Mouse (Mus musculus): ENCODE results near the gene Syn3. TPM values are rescaled to one million over a fixed set of nuclear protein-coding genes. Genes with fewer than 3 reads are reported as not detected.

Gene Syn3
- polyA plus RNA-seq, 1 experiment = 0.84 TPM

GRCm38 (mm10) chr10:86296111-86296510 lies 202.6 kb downstream of the Syn3 start:
- no peaks in the 10 kb centered on the region for H3K36me3 ChIP-seq (ENCODE audit: control insufficient read depth, insufficient read depth, low read length)
- 2% methylated on average over 14 of the region's 14 CpGs for WGBS
- peaks cover 3% of the 10 kb centered on the region; the same call in 1 of the 2 replicates for H3K4me1 ChIP-seq (replicated peaks; ENCODE audit: control insufficient read depth, insufficient read depth, low read length)
- no peak overlapping the region for H3K27ac ChIP-seq (ENCODE audit: control insufficient read depth, insufficient read depth, low read length)
- peak; percentile 82; the same call in 1 of the 2 replicates for TF ChIP-seq CTCF (IDR thresholded peaks at IDR 0.05; ENCODE audit: borderline replicate concordance, control insufficient read depth, extremely low read depth, insufficient read depth, low read length, poor library complexity)
- no peak for TF ChIP-seq POLR2A (IDR thresholded peaks at IDR 0.05; ENCODE audit: control insufficient read depth, extremely low read depth, insufficient read depth, low read length, poor library complexity)
- H3K27me3 ChIP-seq (ENCODE audit: control insufficient read depth, insufficient read depth, low read length) = peaks cover 2% of the 10 kb centered on the region; the same call in 1 of the 2 replicates
- peak; percentile 56 for DNase-seq
- no peak overlapping the region for H3K4me3 ChIP-seq (ENCODE audit: control insufficient read depth, insufficient read depth, low read length)

GRCm38 (mm10) chr10:86295454-86296098 lies 203.1 kb downstream of the Syn3 start:
- DNase-seq = no peak
- H3K4me1 ChIP-seq (replicated peaks; ENCODE audit: control insufficient read depth, insufficient read depth, low read length) = peaks cover 3% of the 10 kb centered on the region; the same call in 1 of the 2 replicates
- 24% methylated on average over 13 of the region's 13 CpGs for WGBS
- TF ChIP-seq POLR2A (IDR thresholded peaks at IDR 0.05; ENCODE audit: control insufficient read depth, extremely low read depth, insufficient read depth, low read length, poor library complexity) (no peak), CTCF (IDR thresholded peaks at IDR 0.05; ENCODE audit: borderline replicate concordance, control insufficient read depth, extremely low read depth, insufficient read depth, low read length, poor library complexity) (no peak)
- H3K27me3 ChIP-seq (ENCODE audit: control insufficient read depth, insufficient read depth, low read length) = peaks cover 2% of the 10 kb centered on the region; the same call in 1 of the 2 replicates
- H3K4me3 ChIP-seq (ENCODE audit: control insufficient read depth, insufficient read depth, low read length) = no peak overlapping the region
- H3K36me3 ChIP-seq (ENCODE audit: control insufficient read depth, insufficient read depth, low read length) = no peaks in the 10 kb centered on the region
- H3K27ac ChIP-seq (ENCODE audit: control insufficient read depth, insufficient read depth, low read length) = no peak overlapping the region

GRCm38 (mm10) chr10:86294599-86295365 lies 203.9 kb downstream of the Syn3 start:
- TF ChIP-seq CTCF (IDR thresholded peaks at IDR 0.05; ENCODE audit: borderline replicate concordance, control insufficient read depth, extremely low read depth, insufficient read depth, low read length, poor library complexity) (no peak), POLR2A (IDR thresholded peaks at IDR 0.05; ENCODE audit: control insufficient read depth, extremely low read depth, insufficient read depth, low read length, poor library complexity) (no peak)
- no peak for DNase-seq
- no peaks in the 10 kb centered on the region; the same call in 1 of the 2 replicates for H3K27me3 ChIP-seq (ENCODE audit: control insufficient read depth, insufficient read depth, low read length)
- H3K36me3 ChIP-seq (ENCODE audit: control insufficient read depth, insufficient read depth, low read length) = no peaks in the 10 kb centered on the region
- 79% methylated on average over 10 of the region's 10 CpGs for WGBS
- H3K4me1 ChIP-seq (replicated peaks; ENCODE audit: control insufficient read depth, insufficient read depth, low read length) = no peaks in the 10 kb centered on the region
- H3K27ac ChIP-seq (ENCODE audit: control insufficient read depth, insufficient read depth, low read length) = no peak overlapping the region
- H3K4me3 ChIP-seq (ENCODE audit: control insufficient read depth, insufficient read depth, low read length) = no peak overlapping the region

- Histone ChIP-seq H3K27me3 (ENCODE audit: control insufficient read depth, insufficient read depth, low read length) (no peaks in the 10 kb centered on the region), H3K4me3 (ENCODE audit: control insufficient read depth, insufficient read depth, low read length) (no peak overlapping the region), H3K27ac (ENCODE audit: control insufficient read depth, insufficient read depth, low read length) (no peak overlapping the region), H3K36me3 (ENCODE audit: control insufficient read depth, insufficient read depth, low read length) (no peaks in the 10 kb centered on the region), H3K4me1 (replicated peaks; ENCODE audit: control insufficient read depth, insufficient read depth, low read length) (no peaks in the 10 kb centered on the region)
- 72% methylated on average over 1 of the region's 1 CpGs for WGBS
- TF ChIP-seq POLR2A (IDR thresholded peaks at IDR 0.05; ENCODE audit: control insufficient read depth, extremely low read depth, insufficient read depth, low read length, poor library complexity) (no peak), CTCF (IDR thresholded peaks at IDR 0.05; ENCODE audit: borderline replicate concordance, control insufficient read depth, extremely low read depth, insufficient read depth, low read length, poor library complexity) (no peak)
- DNase-seq = no peak
Measured at GRCm38 (mm10) chr10:86293880-86294279, 204.8 kb downstream of the Syn3 start.

- Histone ChIP-seq H3K27me3 (ENCODE audit: control insufficient read depth, insufficient read depth, low read length) (no peaks in the 10 kb centered on the region), H3K27ac (ENCODE audit: control insufficient read depth, insufficient read depth, low read length) (no peak overlapping the region), H3K4me1 (replicated peaks; ENCODE audit: control insufficient read depth, insufficient read depth, low read length) (no peaks in the 10 kb centered on the region), H3K36me3 (ENCODE audit: control insufficient read depth, insufficient read depth, low read length) (no peaks in the 10 kb centered on the region), H3K4me3 (ENCODE audit: control insufficient read depth, insufficient read depth, low read length) (no peak overlapping the region)
- DNase-seq = no peak
- no peak for TF ChIP-seq CTCF (IDR thresholded peaks at IDR 0.05; ENCODE audit: borderline replicate concordance, control insufficient read depth, extremely low read depth, insufficient read depth, low read length, poor library complexity)
- no peak for TF ChIP-seq POLR2A (IDR thresholded peaks at IDR 0.05; ENCODE audit: control insufficient read depth, extremely low read depth, insufficient read depth, low read length, poor library complexity)
- 90% methylated on average over 8 of the region's 8 CpGs for WGBS
Measured at GRCm38 (mm10) chr10:86290109-86290771, 208.5 kb downstream of the Syn3 start.

- TF ChIP-seq CTCF (IDR thresholded peaks at IDR 0.05; ENCODE audit: borderline replicate concordance, control insufficient read depth, extremely low read depth, insufficient read depth, low read length, poor library complexity) (no peak), POLR2A (IDR thresholded peaks at IDR 0.05; ENCODE audit: control insufficient read depth, extremely low read depth, insufficient read depth, low read length, poor library complexity) (no peak)
- DNase-seq = no peak
- no peak overlapping the region for H3K4me3 ChIP-seq (ENCODE audit: control insufficient read depth, insufficient read depth, low read length)
- no peaks in the 10 kb centered on the region for H3K27me3 ChIP-seq (ENCODE audit: control insufficient read depth, insufficient read depth, low read length)
- H3K27ac ChIP-seq (ENCODE audit: control insufficient read depth, insufficient read depth, low read length) = no peak overlapping the region
- no peaks in the 10 kb centered on the region for H3K4me1 ChIP-seq (replicated peaks; ENCODE audit: control insufficient read depth, insufficient read depth, low read length)
- no peaks in the 10 kb centered on the region for H3K36me3 ChIP-seq (ENCODE audit: control insufficient read depth, insufficient read depth, low read length)
- 98% methylated on average over 7 of the region's 7 CpGs for WGBS
Measured at GRCm38 (mm10) chr10:86286508-86286907, 212.2 kb downstream of the Syn3 start.

All from thymus, adult 2 months (tissue).